In the genomic region with DNA sequence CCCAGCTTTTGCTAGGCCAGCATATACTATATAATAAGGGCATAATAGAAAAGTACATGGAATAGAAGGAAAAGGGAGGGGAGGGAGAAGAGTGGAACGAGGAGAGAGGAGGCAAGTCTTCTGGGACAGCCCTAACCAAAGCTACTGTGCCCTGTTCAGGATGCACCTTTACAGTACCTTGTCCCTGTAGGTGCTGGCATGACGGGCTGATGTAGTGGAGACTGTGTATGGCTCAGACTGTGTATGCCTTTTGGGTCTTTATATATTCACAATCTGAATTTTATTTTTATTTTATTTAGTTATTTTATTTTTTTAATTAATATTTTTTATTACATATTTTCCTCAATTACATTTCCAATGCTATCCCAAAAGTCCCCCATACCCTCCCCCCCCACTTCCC, we compare ENCODE assay signal across 21 mouse cellular contexts. TPM values are rescaled to one million over a fixed set of nuclear protein-coding genes. Genes with fewer than 3 reads are reported as not detected.
"Had no signal": no experiment of that assay in that cellular context is flagged by ENCODE, and none has a peak within 500 bp of the region (broad histone marks: within the 10 kb centered on the region; RNA-seq: fewer than 3 reads in every experiment).

No protein-coding gene starts in this region.

RNA-seq across cellular contexts. Expression of gene Caps2, which starts 30.5 kb away (rescaled TPM):
- polyA plus RNA-seq: inflammation-experienced regulatory T-cells, adult 6 months had no signal

RNA-seq across cellular contexts. Expression of gene Glipr1l3, which starts 33.8 kb away (rescaled TPM):
- polyA plus RNA-seq: heart, embryonic 10.5 days; heart, embryonic 11.5 days; heart, embryonic 12.5 days; heart, embryonic 13.5 days; heart, embryonic 14.5 days; heart, embryonic 15.5 days; heart, embryonic 16.5 days; heart, postnatal 0 days; hindbrain, embryonic 11.5 days; hindbrain, embryonic 12.5 days; inflammation-experienced regulatory T-cells, adult 6 months; intestine, embryonic 14.5 days; intestine, embryonic 15.5 days; intestine, embryonic 16.5 days; intestine, postnatal 0 days; kidney, adult 2 months; kidney, embryonic 14.5 days; kidney, embryonic 15.5 days; kidney, embryonic 16.5 days; kidney, postnatal 0 days; large intestine, adult 2 months had no signal
